Mouse (Mus musculus) thymus, postnatal 0 days (tissue): ENCODE measurements around the gene Prss35. TPM values are rescaled to one million over a fixed set of nuclear protein-coding genes. Genes with fewer than 3 reads are reported as not detected.

Source experiments
- DNase-seq: peaks from one replicate; pipeline ENCODE4 v3.0.0-alpha.2; 2015; ENCODE audit warnings: low spot score
- polyA plus RNA-seq: library from polyadenylated mRNA; unstranded; fragments of >200 nt; fragmentation: Nextera tagmentation; extraction: Ambion mirVana; gene quantifications from 2 replicates; pipeline ENCODE4 v1.2.1, GENCODE M21; 2015

The Prss35 gene
- 0.35 and 1.4 TPM in 2 replicates for polyA plus RNA-seq

- DNase-seq: no peak
Measured at GRCm38 (mm10) chr9:86742959-86743911, at the start of gene Prss35. Gene Prss35, plus strand, starts transcription at chr9:86743649.

GRCm38 (mm10) chr9:86693935-86694334 lies 49.5 kb upstream of the Prss35 start:
- no peak for DNase-seq

- DNase-seq: no peak
Measured at GRCm38 (mm10) chr9:86694644-86695043, 48.8 kb upstream of the Prss35 start.

GRCm38 (mm10) chr9:86695199-86695817 lies 48.1 kb upstream of the Prss35 start:
- no peak for DNase-seq

- peak; percentile 9 for DNase-seq
Measured at GRCm38 (mm10) chr9:86695818-86696261, 47.6 kb upstream of the Prss35 start, which contains the start of gene Me1. Gene Me1, minus strand, starts transcription at chr9:86695953.

- DNase-seq: no peak
Measured at GRCm38 (mm10) chr9:86701264-86701663, 42.2 kb upstream of the Prss35 start.

- no peak for DNase-seq
Measured at GRCm38 (mm10) chr9:86701844-86702243, 41.6 kb upstream of the Prss35 start.

GRCm38 (mm10) chr9:86707431-86707830 lies 36.0 kb upstream of the Prss35 start:
- no peak for DNase-seq

GRCm38 (mm10) chr9:86708921-86709320 lies 34.5 kb upstream of the Prss35 start:
- no peak for DNase-seq

- DNase-seq: no peak
Measured at GRCm38 (mm10) chr9:86710091-86710634, 33.3 kb upstream of the Prss35 start.

- no peak for DNase-seq
Measured at GRCm38 (mm10) chr9:86712648-86713047, 30.8 kb upstream of the Prss35 start.

GRCm38 (mm10) chr9:86714089-86714488 lies 29.4 kb upstream of the Prss35 start:
- DNase-seq: no peak

- DNase-seq: no peak
Measured at GRCm38 (mm10) chr9:86716540-86716939, 26.9 kb upstream of the Prss35 start.

- DNase-seq: no peak
Measured at GRCm38 (mm10) chr9:86717119-86717518, 26.3 kb upstream of the Prss35 start.

GRCm38 (mm10) chr9:86720227-86720626 lies 23.2 kb upstream of the Prss35 start:
- no peak for DNase-seq

- no peak for DNase-seq
Measured at GRCm38 (mm10) chr9:86720794-86721193, 22.7 kb upstream of the Prss35 start.

GRCm38 (mm10) chr9:86725066-86725465 lies 18.4 kb upstream of the Prss35 start:
- DNase-seq: no peak

- DNase-seq: no peak
Measured at GRCm38 (mm10) chr9:86725604-86726380, 17.7 kb upstream of the Prss35 start.

- no peak for DNase-seq
Measured at GRCm38 (mm10) chr9:86726381-86726720, 17.1 kb upstream of the Prss35 start.

GRCm38 (mm10) chr9:86728214-86728814 lies 15.1 kb upstream of the Prss35 start:
- no peak for DNase-seq

- DNase-seq: no peak
Measured at GRCm38 (mm10) chr9:86729084-86729483, 14.4 kb upstream of the Prss35 start.
